Mouse (Mus musculus) embryonic facial prominence, embryonic 14.5 days (tissue): ENCODE results near the gene Rhov. TPM values are rescaled to one million over a fixed set of nuclear protein-coding genes. Genes with fewer than 3 reads are reported as not detected.
A peak's percentile ranks its signal among the peaks of the same experiment; 100 is the strongest.

Source experiments
- ATAC-seq: fragments of 200-750 bp; cut with Nextera tagmentation; 2 replicates; pipeline ENCODE4 v1.8.0; 2017; ENCODE audit warnings: low read depth, moderate number of reproducible peaks, moderate TSS enrichment
- DNase-seq: peaks from one replicate; pipeline ENCODE4 v3.0.0-alpha.2; 2015; ENCODE audit warnings: low spot score
- H3K27ac ChIP-seq: fragments of 300-500 bp; sonication (generic); replicated peaks from 2 replicates; pipeline ENCODE4 v1.5.1; 2014; ENCODE audit warnings: low read depth, mild to moderate bottlenecking, low read length, moderate library complexity
- H3K27me3 ChIP-seq: fragments of 300-500 bp; sonication (generic); replicated peaks from 2 replicates; pipeline ENCODE4 v1.6.1; 2014; ENCODE audit warnings: low read length; ENCODE audit not compliant: control insufficient read depth, insufficient read depth
- H3K36me3 ChIP-seq: fragments of 300-500 bp; sonication (generic); 2 replicates; pipeline ENCODE4 v1.6.1; 2014; ENCODE audit warnings: low read length, mixed read lengths; ENCODE audit not compliant: control insufficient read depth, insufficient read depth
- H3K4me1 ChIP-seq: fragments of 300-500 bp; sonication (generic); 2 replicates; pipeline ENCODE4 v1.6.1; 2014; ENCODE audit warnings: antibody characterized with exemption, low read length; ENCODE audit not compliant: control insufficient read depth, insufficient read depth
- H3K4me2 ChIP-seq: fragments of 300-500 bp; sonication (generic); 2 replicates; pipeline ENCODE4 v1.6.1; 2014; ENCODE audit warnings: low read depth, mild to moderate bottlenecking, low read length, moderate library complexity, mixed read lengths
- H3K4me3 ChIP-seq: fragments of 300-500 bp; sonication (generic); 2 replicates; pipeline ENCODE4 v1.5.1; 2014; ENCODE audit warnings: low read depth, mild to moderate bottlenecking, low read length
- H3K9ac ChIP-seq: fragments of 300-500 bp; sonication (generic); 2 replicates; pipeline ENCODE4 v1.6.1; 2014; ENCODE audit warnings: low read depth, mild to moderate bottlenecking, low read length, moderate library complexity, mixed read lengths
- H3K9me3 ChIP-seq: fragments of 300-500 bp; sonication (generic); 2 replicates; pipeline ENCODE4 v1.6.1; 2016; ENCODE audit warnings: low read length; ENCODE audit not compliant: control insufficient read depth
- WGBS: fragments of 180-500 bp; shearing (Covaris S2); extraction: QIAGEN DNeasy Blood & Tissue Kit; methylation state at CpG from one replicate; pipeline ENCODE4 v1.1.7; 2014; 5-methylcytosine and 5-hydroxymethylcytosine counted together
- polyA plus RNA-seq: library from polyadenylated mRNA; unstranded; fragments of >200 nt; fragmentation: Nextera tagmentation; extraction: Ambion mirVana; gene quantifications from 2 replicates; pipeline ENCODE4 v1.2.1, GENCODE M21; 2014

Gene Rhov
- polyA plus RNA-seq, 1 experiment from 2014 or later: 10.4 TPM

- WGBS: 49% methylated on average over 3 of the region's 3 CpGs
- H3K36me3 ChIP-seq: 0 out of 2 replicates have a peak, but pooled peaks cover 4% of the 10 kb centered on the region
- no peak for ATAC-seq
- no peaks in the 10 kb centered on the region for H3K27me3 ChIP-seq
- no peak overlapping the region for H3K4me3 ChIP-seq
- no peaks in the 10 kb centered on the region for H3K9me3 ChIP-seq
- DNase-seq: no peak
- peaks cover 6% of the 10 kb centered on the region; the same call in 1 of the 2 replicates for H3K4me1 ChIP-seq
- H3K9ac ChIP-seq: no peak overlapping the region
- no peak overlapping the region for H3K27ac ChIP-seq
- no peak overlapping the region for H3K4me2 ChIP-seq
These were observed 33.3 kb upstream of the Rhov start for GRCm38 (mm10) chr2:119304391-119304790.

GRCm38 (mm10) chr2:119302876-119303275 is 31.8 kb upstream of the Rhov start:
- Histone ChIP-seq H3K9me3 (no peaks in the 10 kb centered on the region), H3K36me3 (peaks cover 19% of the 10 kb centered on the region), H3K4me3 (no peak overlapping the region), H3K4me1 (peaks cover 6% of the 10 kb centered on the region; the same call in 1 of the 2 replicates), H3K27ac (no peak overlapping the region), H3K4me2 (no peak overlapping the region), H3K9ac (no peak overlapping the region), H3K27me3 (no peaks in the 10 kb centered on the region)
- no peak for ATAC-seq
- DNase-seq: no peak
- 67% methylated on average over 6 of the region's 6 CpGs for WGBS

- no peak for ATAC-seq
- no peaks in the 10 kb centered on the region for H3K27me3 ChIP-seq
- H3K27ac ChIP-seq: no peak overlapping the region
These were observed 29.9 kb upstream of the Rhov start for GRCm38 (mm10) chr2:119300819-119301493.

GRCm38 (mm10) chr2:119299981-119300818 is 29.1 kb upstream of the Rhov start:
- H3K4me3 ChIP-seq: no peak overlapping the region
- WGBS: 8% methylated on average over 6 of the region's 15 CpGs
- ATAC-seq (peak; percentile 90), DNase-seq (peak; percentile 90)
- H3K4me1 ChIP-seq: peaks cover 6% of the 10 kb centered on the region; the same call in 1 of the 2 replicates
- no peak overlapping the region for H3K27ac ChIP-seq
- H3K4me2 ChIP-seq: peak overlapping the region; percentile 36
- H3K36me3 ChIP-seq: peaks cover 41% of the 10 kb centered on the region
- H3K27me3 ChIP-seq: no peaks in the 10 kb centered on the region
- H3K9ac ChIP-seq: no peak overlapping the region
- H3K9me3 ChIP-seq: no peaks in the 10 kb centered on the region

More at GRCm38 (mm10) chr2:119300819-119301493, 29.9 kb upstream of the Rhov start:
- Histone ChIP-seq H3K9ac (no peak overlapping the region), H3K36me3 (peaks cover 37% of the 10 kb centered on the region), H3K9me3 (no peaks in the 10 kb centered on the region), H3K4me2 (peak overlapping the region; percentile 36; the same call in 1 of the 2 replicates), H3K4me3 (no peak overlapping the region), H3K4me1 (peaks cover 6% of the 10 kb centered on the region; the same call in 1 of the 2 replicates)
- DNase-seq: no peak
- 25% methylated on average over 5 of the region's 7 CpGs for WGBS

- Histone ChIP-seq H3K9me3 (no peaks in the 10 kb centered on the region), H3K4me2 (no peak overlapping the region), H3K36me3 (peaks cover 54% of the 10 kb centered on the region), H3K9ac (no peak overlapping the region), H3K27ac (no peak overlapping the region), H3K4me1 (peaks cover 6% of the 10 kb centered on the region; the same call in 1 of the 2 replicates), H3K4me3 (no peak overlapping the region), H3K27me3 (no peaks in the 10 kb centered on the region)
- WGBS: 87% methylated on average over 2 of the region's 2 CpGs
- ATAC-seq (no peak), DNase-seq (no peak)
These were observed 27.8 kb upstream of the Rhov start for GRCm38 (mm10) chr2:119298839-119299238.

- peaks cover 6% of the 10 kb centered on the region; the same call in 1 of the 2 replicates for H3K4me1 ChIP-seq
- no peak overlapping the region for H3K4me3 ChIP-seq
- no peak overlapping the region for H3K4me2 ChIP-seq
- H3K27me3 ChIP-seq: no peaks in the 10 kb centered on the region
- H3K27ac ChIP-seq: no peak overlapping the region
- peaks cover 59% of the 10 kb centered on the region for H3K36me3 ChIP-seq
- 37% methylated on average over 5 of the region's 5 CpGs for WGBS
- no peaks in the 10 kb centered on the region for H3K9me3 ChIP-seq
- DNase-seq: peak; percentile 54
- no peak for ATAC-seq
- no peak overlapping the region for H3K9ac ChIP-seq
These were observed 27.3 kb upstream of the Rhov start for GRCm38 (mm10) chr2:119298330-119298729.

GRCm38 (mm10) chr2:119297506-119297905 is 26.4 kb upstream of the Rhov start:
- H3K36me3 ChIP-seq: peaks cover 68% of the 10 kb centered on the region
- no peak for ATAC-seq

GRCm38 (mm10) chr2:119296756-119297155 is 25.7 kb upstream of the Rhov start:
- Histone ChIP-seq H3K9me3 (no peaks in the 10 kb centered on the region), H3K27ac (no peak overlapping the region), H3K4me3 (no peak overlapping the region), H3K4me1 (peaks cover 6% of the 10 kb centered on the region; the same call in 1 of the 2 replicates), H3K27me3 (no peaks in the 10 kb centered on the region), H3K4me2 (no peak overlapping the region), H3K36me3 (peaks cover 75% of the 10 kb centered on the region), H3K9ac (no peak overlapping the region)
- WGBS: 95% methylated on average over 12 of the region's 12 CpGs
- ATAC-seq (no peak), DNase-seq (no peak)

More at GRCm38 (mm10) chr2:119297506-119297905, 26.4 kb upstream of the Rhov start:
- peaks cover 6% of the 10 kb centered on the region; the same call in 1 of the 2 replicates for H3K4me1 ChIP-seq
- no peaks in the 10 kb centered on the region for H3K27me3 ChIP-seq
- H3K4me3 ChIP-seq: no peak overlapping the region
- no peaks in the 10 kb centered on the region for H3K9me3 ChIP-seq
- no peak overlapping the region for H3K27ac ChIP-seq
- 91% methylated on average over 19 of the region's 19 CpGs for WGBS
- H3K9ac ChIP-seq: no peak overlapping the region
- no peak for DNase-seq
- no peak overlapping the region for H3K4me2 ChIP-seq
